Mouse (Mus musculus) neutrophil, adult 5-6 weeks (primary cell): Measurements from ENCODE around the gene Gm11565. TPM values are rescaled to one million over a fixed set of nuclear protein-coding genes. Genes with fewer than 3 reads are reported as not detected.
"Not testable (repeated sequence)": the region's sequence is repeated elsewhere in the genome, so short reads cannot be mapped to it uniquely, and the experiment has no call there.

ENCODE experiments used
- ATAC-seq: fragments of 151-379, 151-347 bp; 2 replicates; pipeline ENCODE4 v1.8.0; 2017; ENCODE audit warnings: mild to moderate bottlenecking, moderate TSS enrichment; ENCODE audit not compliant: insufficient number of reproducible peaks, poor library complexity, low FRiP score, severe bottlenecking; ENCODE audit errors: extremely low read depth
- total RNA-seq: library from RNA; stranded (forward); fragments of 200-1000 nt; gene quantifications from 2 replicates; pipeline ENCODE4 v1.2.3, GENCODE M21; 2017

Gm11565 gene
- total RNA-seq, result not detected in 2 replicates

GRCm38 (mm10) chr11:99914451-99914850 is at the start of gene Gm11565:
Gene Gm11565 (plus strand): TSS chr11:99914751.
- ATAC-seq, result no peak

- not testable (repeated sequence) for ATAC-seq
Measured at GRCm38 (mm10) chr11:99873089-99873488, 41.5 kb upstream of the Gm11565 start, which contains the start of gene Krtap9-1. Gene Krtap9-1 (plus strand): TSS chr11:99873389.

GRCm38 (mm10) chr11:99878887-99879286 is 35.7 kb upstream of the Gm11565 start, which contains the start of gene Gm11567:
Gene Gm11567 (plus strand): TSS chr11:99879187.
- ATAC-seq, result not testable (repeated sequence)

GRCm38 (mm10) chr11:99907620-99908019 is 6.9 kb upstream of the Gm11565 start, which contains the start of gene Krtap31-1:
Gene Krtap31-1 (plus strand): TSS chr11:99907920.
- ATAC-seq, result no peak

- no peak for ATAC-seq
Measured at GRCm38 (mm10) chr11:99935991-99936390, 21.4 kb downstream of the Gm11565 start, which contains the start of gene Krtap31-2. Gene Krtap31-2 (plus strand): TSS chr11:99936291.

- no peak for ATAC-seq
Measured at GRCm38 (mm10) chr11:99937751-99938264, 23.3 kb downstream of the Gm11565 start.

- no peak for ATAC-seq
Measured at GRCm38 (mm10) chr11:99948175-99948574, 33.6 kb downstream of the Gm11565 start, which contains the start of gene Krtap9-5. Gene Krtap9-5 (plus strand): TSS chr11:99948475.

GRCm38 (mm10) chr11:99964213-99964612 is 49.7 kb downstream of the Gm11565 start:
- ATAC-seq, result no peak

Other genes starting within 250 kb of the Gm11565 start
- not detected in 2 replicates for gene Krtap4-6, start 248.8 kb upstream of the Gm11565 start, total RNA-seq
- not detected in 2 replicates for gene Gm14190, start 224.0 kb upstream of the Gm11565 start, total RNA-seq
- gene Gm14180, start 180.5 kb upstream of the Gm11565 start, total RNA-seq, result not detected in 2 replicates
- not detected in 2 replicates for gene Gm11595, start 141.8 kb upstream of the Gm11565 start, total RNA-seq
- gene Krtap4-8, start 134.0 kb upstream of the Gm11565 start, total RNA-seq, result not detected in 2 replicates
- not detected in 2 replicates for gene Krtap4-9, start 129.6 kb upstream of the Gm11565 start, total RNA-seq
- gene Gm11596, start 121.3 kb upstream of the Gm11565 start, total RNA-seq, result not detected in 2 replicates
- gene Gm11569, start 115.8 kb upstream of the Gm11565 start, total RNA-seq, result not detected in 2 replicates
- not detected in 2 replicates for gene Gm11554, start 110.3 kb upstream of the Gm11565 start, total RNA-seq
- not detected in 2 replicates for gene Krtap4-13, start 104.9 kb upstream of the Gm11565 start, total RNA-seq
- not detected in 2 replicates for gene Gm11564, start 99.1 kb upstream of the Gm11565 start, total RNA-seq
- not detected in 2 replicates for gene 2300003K06Rik, start 76.7 kb upstream of the Gm11565 start, total RNA-seq
- gene Krtap4-16, start 63.1 kb upstream of the Gm11565 start, total RNA-seq, result not detected in 2 replicates
- not detected in 2 replicates for gene Gm11568, start 56.8 kb upstream of the Gm11565 start, total RNA-seq
- gene Gm11559, start 50.3 kb upstream of the Gm11565 start, total RNA-seq, result not detected in 2 replicates
- not detected in 2 replicates for gene Krtap9-1, start 41.4 kb upstream of the Gm11565 start, total RNA-seq
- not detected in 2 replicates for gene Gm11567, start 35.6 kb upstream of the Gm11565 start, total RNA-seq
- gene Krtap31-1, start 6.8 kb upstream of the Gm11565 start, total RNA-seq, result not detected in 2 replicates
- not detected in 2 replicates for gene Krtap31-2, start 21.5 kb downstream of the Gm11565 start, total RNA-seq
- gene Krtap9-5, start 33.7 kb downstream of the Gm11565 start, total RNA-seq, result not detected in 2 replicates
- gene Krtap29-1, start 64.3 kb downstream of the Gm11565 start, total RNA-seq, result not detected in 2 replicates
- gene Krtap16-1, start 71.8 kb downstream of the Gm11565 start, total RNA-seq, result not detected in 2 replicates
- not detected in 2 replicates for gene Krtap17-1, start 79.2 kb downstream of the Gm11565 start, total RNA-seq
- gene Krt33a, start 101.5 kb downstream of the Gm11565 start, total RNA-seq, result not detected in 2 replicates
- gene Krt33b, start 115.1 kb downstream of the Gm11565 start, total RNA-seq, result not detected in 2 replicates
- not detected in 2 replicates for gene Krt34, start 126.8 kb downstream of the Gm11565 start, total RNA-seq
- not detected in 2 replicates for gene Krt31, start 135.8 kb downstream of the Gm11565 start, total RNA-seq
- not detected in 2 replicates for gene Krt32, start 173.5 kb downstream of the Gm11565 start, total RNA-seq
- gene Krt35, start 181.5 kb downstream of the Gm11565 start, total RNA-seq, result not detected in 2 replicates
- not detected in 2 replicates for gene Krt36, start 190.9 kb downstream of the Gm11565 start, total RNA-seq
- 15.4 and 23.3 TPM in 2 replicates for gene Krt13, start 206.8 kb downstream of the Gm11565 start, total RNA-seq
- gene Krt15, start 221.2 kb downstream of the Gm11565 start, total RNA-seq, result 1.4 and 2.3 TPM in 2 replicates
- 0.74 and 4.9 TPM in 2 replicates for gene Krt19, start 233.9 kb downstream of the Gm11565 start, total RNA-seq